Mouse (Mus musculus) forebrain, embryonic 14.5 days (tissue): ENCODE measurements around the gene F13b. TPM values are rescaled to one million over a fixed set of nuclear protein-coding genes. Genes with fewer than 3 reads are reported as not detected.
A peak's percentile ranks its signal among the peaks of the same experiment; 100 is the strongest.

Experiments used
- ATAC-seq: fragments of 200-750 bp; cut with Nextera tagmentation; 2 replicates; pipeline ENCODE4 v1.8.0; 2017; ENCODE audit warnings: mild to moderate bottlenecking, moderate library complexity
- DNase-seq: peaks from one replicate; pipeline ENCODE4 v3.0.0-alpha.2; 2015; ENCODE audit warnings: low spot score
- H3K27ac ChIP-seq: fragments of 300-500 bp; sonication (generic); 2 replicates; pipeline ENCODE4 v1.5.1; 2014; ENCODE audit warnings: low read depth, mild to moderate bottlenecking, control low read depth, low read length, moderate library complexity
- H3K27me3 ChIP-seq: fragments of 300-500 bp; sonication (generic); replicated peaks from 2 replicates; pipeline ENCODE4 v1.6.1; 2014; ENCODE audit warnings: low read length, control low read depth, mixed read lengths; ENCODE audit not compliant: control insufficient read depth, insufficient read depth
- H3K36me3 ChIP-seq: fragments of 300-500 bp; sonication (generic); 2 replicates; pipeline ENCODE4 v1.6.1; 2014; ENCODE audit warnings: low read length, control low read depth; ENCODE audit not compliant: control insufficient read depth, insufficient read depth
- H3K4me1 ChIP-seq: fragments of 300-500 bp; sonication (generic); 2 replicates; pipeline ENCODE4 v1.6.1; 2014; ENCODE audit warnings: antibody characterized with exemption, low read length, control low read depth; ENCODE audit not compliant: control insufficient read depth, insufficient read depth
- H3K4me2 ChIP-seq: fragments of 300-500 bp; sonication (generic); 2 replicates; pipeline ENCODE4 v1.6.1; 2014; ENCODE audit warnings: mild to moderate bottlenecking, control low read depth, low read length
- H3K4me3 ChIP-seq: fragments of 300-500 bp; sonication (generic); 2 replicates; pipeline ENCODE4 v1.5.1; 2014; ENCODE audit warnings: low read depth, low read length, control low read depth
- H3K9ac ChIP-seq: fragments of 300-500 bp; sonication (generic); 2 replicates; pipeline ENCODE4 v1.6.1; 2014; ENCODE audit warnings: mild to moderate bottlenecking, low read length, control low read depth, moderate library complexity
- H3K9me3 ChIP-seq: fragments of 300-500 bp; sonication (generic); replicated peaks from 2 replicates; pipeline ENCODE4 v1.6.1; 2016; ENCODE audit warnings: low read length, control low read depth, mixed read lengths; ENCODE audit not compliant: control insufficient read depth
- WGBS: fragments of 180-500 bp; shearing (Covaris S2); extraction: QIAGEN DNeasy Blood & Tissue Kit; methylation state at CpG from one replicate; pipeline ENCODE4 v1.1.7; 2014; 5-methylcytosine and 5-hydroxymethylcytosine counted together
- polyA plus RNA-seq: library from polyadenylated mRNA; unstranded; fragments of >200 nt; fragmentation: Nextera tagmentation; extraction: Ambion mirVana; gene quantifications from 2 replicates; pipeline ENCODE4 v1.2.1, GENCODE M21; 2014

The F13b gene
- polyA plus RNA-seq = not detected in 2 replicates

- WGBS = 91% methylated on average over 3 of the region's 3 CpGs
- no peaks in the 10 kb centered on the region for H3K4me1 ChIP-seq
- H3K36me3 ChIP-seq = no peaks in the 10 kb centered on the region
- H3K9ac ChIP-seq = no peak within 1 kb of the TSS
- no peak for DNase-seq
- no peak for ATAC-seq
- H3K27me3 ChIP-seq = no peaks in the 10 kb centered on the region
- H3K27ac ChIP-seq = no peak within 1 kb of the TSS
- no peak within 1 kb of the TSS for H3K4me3 ChIP-seq
- H3K9me3 ChIP-seq = no peaks in the 10 kb centered on the region
- no peak within 1 kb of the TSS for H3K4me2 ChIP-seq
Observed at GRCm38 (mm10) chr1:139501258-139501752, at the start of gene F13b. TSS of gene F13b (plus strand) at chr1:139501702.

DNA sequence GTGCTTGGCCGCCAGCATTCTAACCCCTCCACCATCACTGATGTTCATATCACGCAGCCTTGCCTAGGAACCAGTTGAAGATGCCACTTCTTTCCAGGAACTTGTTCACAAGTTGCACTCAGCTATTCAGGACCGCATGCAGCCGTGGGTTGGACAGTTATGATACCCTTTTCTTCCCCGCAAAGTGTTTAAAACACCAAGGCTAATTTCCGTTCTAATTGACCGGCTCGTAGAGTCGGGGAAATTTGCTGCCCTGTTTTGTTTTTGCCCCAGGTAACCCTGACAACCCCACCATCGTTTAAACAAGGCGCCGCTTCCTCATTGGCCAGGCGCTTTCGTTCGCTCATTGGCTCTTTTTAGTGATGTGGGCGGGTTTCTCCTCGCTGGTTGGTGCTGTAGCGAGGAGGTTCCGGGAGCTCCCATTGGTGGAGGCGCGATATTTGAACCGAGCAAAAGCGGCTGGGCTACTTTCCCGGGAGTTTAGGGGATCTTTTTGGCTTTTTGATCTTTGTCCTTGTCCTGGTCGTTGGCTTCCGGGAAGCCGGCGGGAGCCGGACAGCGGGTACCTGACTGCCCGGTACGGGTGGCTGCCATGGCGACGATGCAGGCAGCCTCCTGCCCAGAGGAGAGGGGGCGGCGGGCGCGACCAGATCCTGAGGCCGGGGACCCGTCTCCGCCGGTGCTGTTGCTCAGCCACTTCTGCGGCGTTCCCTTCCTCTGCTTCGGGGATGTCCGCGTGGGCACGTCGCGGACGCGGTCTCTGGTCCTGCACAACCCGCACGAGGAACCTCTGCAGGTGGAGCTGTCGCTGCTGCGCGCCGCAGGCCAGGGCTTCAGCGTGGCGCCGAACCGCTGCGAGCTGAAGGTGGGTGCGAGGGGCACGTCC lies 46.9 kb upstream of the F13b start, which contains the start of gene Aspm:
Gene Aspm, plus strand, starts transcription at position 433 of the 886 bp plus-strand sequence.
- H3K27ac ChIP-seq = 0 out of 2 replicates have a peak within 1 kb of the TSS, but pooled peaks have one; percentile 9
- H3K4me3 ChIP-seq = peak within 1 kb of the TSS; percentile 76
- peaks cover 14% of the 10 kb centered on the region; the same call in 1 of the 2 replicates for H3K4me1 ChIP-seq
- no peaks in the 10 kb centered on the region for H3K9me3 ChIP-seq
- peak within 1 kb of the TSS; percentile 69 for H3K9ac ChIP-seq
- H3K36me3 ChIP-seq = peaks cover 15% of the 10 kb centered on the region
- under 1% methylated on average over 56 of the region's 65 CpGs for WGBS
- DNase-seq (peak; percentile 97), ATAC-seq (peak; percentile 99)
- H3K4me2 ChIP-seq = peak within 1 kb of the TSS; percentile 94
- no peaks in the 10 kb centered on the region for H3K27me3 ChIP-seq

DNA sequence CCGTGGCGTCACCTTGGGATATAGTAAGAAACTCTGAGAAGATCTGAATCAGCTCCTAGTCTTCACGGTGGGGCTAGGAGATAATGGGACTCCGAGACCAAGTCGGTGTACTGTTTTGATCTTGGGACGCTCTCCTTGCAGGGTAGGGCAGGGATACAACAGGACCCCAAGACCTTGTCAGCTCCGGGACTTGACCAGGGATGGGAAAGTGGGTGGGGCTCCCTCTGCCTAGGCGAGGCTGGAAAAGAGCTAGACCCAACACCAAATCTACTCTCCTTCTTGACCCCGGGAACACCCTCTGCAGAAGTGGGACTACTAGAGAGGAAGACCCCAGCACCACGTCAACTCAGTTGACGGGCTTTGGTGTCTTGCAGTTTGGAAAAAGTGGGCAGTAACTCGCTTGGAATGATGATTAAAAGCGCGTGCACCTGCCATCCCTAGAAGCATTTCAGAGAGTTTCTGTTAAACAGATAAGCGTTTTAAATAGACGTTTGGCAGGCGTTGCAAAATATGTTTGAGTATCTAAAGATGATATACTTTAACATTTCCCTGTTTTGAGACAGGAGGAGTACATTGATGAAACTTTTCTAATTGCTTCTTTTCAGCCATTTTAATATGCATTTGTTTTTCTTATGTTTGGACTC lies 46.2 kb upstream of the F13b start:
- WGBS = 3% methylated on average over 17 of the region's 17 CpGs
- Histone ChIP-seq H3K36me3 (peaks cover 15% of the 10 kb centered on the region), H3K27ac (0 out of 2 replicates have a peak overlapping the region, but pooled peaks have one; percentile 9), H3K9me3 (no peaks in the 10 kb centered on the region), H3K27me3 (no peaks in the 10 kb centered on the region), H3K9ac (peak overlapping the region; percentile 69), H3K4me1 (peaks cover 14% of the 10 kb centered on the region; the same call in 1 of the 2 replicates), H3K4me3 (peak overlapping the region; percentile 76), H3K4me2 (peak overlapping the region; percentile 94)
- ATAC-seq = no peak; the same call in 1 of the 2 replicates
- DNase-seq = peak; percentile 19

- Histone ChIP-seq H3K27me3 (no peaks in the 10 kb centered on the region), H3K9me3 (no peaks in the 10 kb centered on the region), H3K4me1 (peaks cover 11% of the 10 kb centered on the region; the same call in 1 of the 2 replicates), H3K36me3 (peaks cover 33% of the 10 kb centered on the region), H3K27ac (no peak overlapping the region), H3K4me2 (no peak overlapping the region), H3K9ac (no peak overlapping the region), H3K4me3 (no peak overlapping the region)
- ATAC-seq (no peak), DNase-seq (no peak)
- 71% methylated on average over 5 of the region's 5 CpGs for WGBS
Observed at GRCm38 (mm10) chr1:139460807-139461206, 40.7 kb upstream of the F13b start.

DNA sequence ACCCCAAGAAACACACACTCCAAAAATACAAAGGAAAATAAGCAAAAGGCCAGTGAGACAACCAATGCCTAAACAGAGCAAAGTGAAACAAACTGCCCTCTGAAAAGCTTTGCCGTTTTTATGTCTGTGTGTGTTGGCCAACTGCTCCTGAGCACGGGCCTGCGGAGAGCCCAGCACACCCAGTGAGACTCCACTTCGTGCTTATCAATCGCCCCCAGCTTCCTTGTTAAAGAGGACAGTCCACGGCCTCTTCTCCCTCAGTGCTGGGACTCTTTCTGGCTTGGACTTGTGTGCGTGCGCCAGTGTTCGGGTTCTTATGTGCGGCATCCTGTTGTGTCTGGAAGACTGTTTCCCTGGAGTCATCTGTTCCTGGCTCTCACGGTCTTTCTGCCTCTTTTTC lies 35.6 kb upstream of the F13b start:
- Histone ChIP-seq H3K9ac (no peak overlapping the region), H3K4me1 (peaks cover under 1% of the 10 kb centered on the region; the same call in 1 of the 2 replicates), H3K27ac (no peak overlapping the region), H3K9me3 (no peaks in the 10 kb centered on the region), H3K4me3 (no peak overlapping the region), H3K4me2 (no peak overlapping the region), H3K27me3 (no peaks in the 10 kb centered on the region), H3K36me3 (peaks cover 50% of the 10 kb centered on the region)
- DNase-seq (no peak), ATAC-seq (no peak)
- WGBS = 93% methylated on average over 11 of the region's 11 CpGs

DNA sequence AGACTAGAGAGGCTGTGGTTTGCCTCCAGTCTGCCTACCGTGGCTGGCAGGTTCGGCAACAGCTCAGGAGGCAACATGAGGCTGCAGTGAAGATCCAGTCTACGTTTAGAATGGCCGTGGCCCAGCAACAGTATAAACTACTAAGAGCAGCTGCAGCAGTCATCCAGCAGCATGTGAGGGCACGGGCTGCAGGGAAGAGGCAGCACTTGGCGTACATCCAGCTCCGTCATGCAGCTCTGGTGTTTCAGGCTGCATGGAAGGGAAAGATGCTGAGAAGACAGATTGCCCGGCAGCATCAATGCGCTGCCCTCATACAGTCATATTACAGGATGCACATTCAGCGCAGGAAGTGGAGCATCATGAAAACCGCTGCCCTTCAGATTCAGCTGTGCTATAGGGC lies 22.6 kb upstream of the F13b start:
- peaks cover 79% of the 10 kb centered on the region for H3K36me3 ChIP-seq
- no peaks in the 10 kb centered on the region for H3K4me1 ChIP-seq
- ATAC-seq (peak; percentile 26; the same call in 1 of the 2 replicates), DNase-seq (peak; percentile 21)
- H3K4me2 ChIP-seq = no peak overlapping the region
- no peaks in the 10 kb centered on the region for H3K27me3 ChIP-seq
- H3K9me3 ChIP-seq = no peaks in the 10 kb centered on the region
- H3K9ac ChIP-seq = no peak overlapping the region
- WGBS = 89% methylated on average over 11 of the region's 11 CpGs
- no peak overlapping the region for H3K4me3 ChIP-seq
- H3K27ac ChIP-seq = no peak overlapping the region

DNA sequence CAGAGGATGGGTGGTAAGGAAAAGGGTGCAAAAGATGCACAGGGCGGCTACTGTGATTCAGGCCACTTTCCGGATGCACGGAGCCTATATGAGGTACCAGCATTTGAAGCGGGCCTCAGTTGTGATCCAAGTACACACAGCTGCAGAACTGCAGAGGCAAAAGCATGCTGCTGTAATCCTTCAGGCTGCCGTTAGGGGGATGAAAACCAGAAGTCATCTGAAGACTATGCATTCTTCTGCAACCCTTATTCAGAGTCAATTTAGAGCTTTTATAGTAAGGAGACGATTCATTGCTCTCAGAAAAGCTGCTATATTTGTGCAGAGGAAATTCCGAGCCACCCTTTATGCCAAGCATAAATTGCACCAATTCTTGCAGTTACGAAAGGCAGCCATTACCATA lies 21.3 kb upstream of the F13b start:
- Histone ChIP-seq H3K36me3 (peaks cover 71% of the 10 kb centered on the region), H3K9me3 (no peaks in the 10 kb centered on the region), H3K4me1 (no peaks in the 10 kb centered on the region), H3K9ac (no peak overlapping the region), H3K27me3 (no peaks in the 10 kb centered on the region), H3K27ac (no peak overlapping the region), H3K4me2 (no peak overlapping the region), H3K4me3 (no peak overlapping the region)
- WGBS = 92% methylated on average over 8 of the region's 8 CpGs
- DNase-seq (no peak), ATAC-seq (no peak)

- no peak overlapping the region for H3K27ac ChIP-seq
- DNase-seq (no peak), ATAC-seq (no peak)
- H3K9ac ChIP-seq = no peak overlapping the region
- peaks cover 71% of the 10 kb centered on the region for H3K36me3 ChIP-seq
- no peak overlapping the region for H3K4me3 ChIP-seq
- H3K27me3 ChIP-seq = no peaks in the 10 kb centered on the region
- 88% methylated on average over 4 of the region's 4 CpGs for WGBS
- no peak overlapping the region for H3K4me2 ChIP-seq
- no peaks in the 10 kb centered on the region for H3K9me3 ChIP-seq
- no peaks in the 10 kb centered on the region for H3K4me1 ChIP-seq
Observed at GRCm38 (mm10) chr1:139481146-139481545, 20.4 kb upstream of the F13b start.
